Mouse (Mus musculus) skeletal muscle tissue, postnatal 0 days (tissue): ENCODE results near the gene Zfp865. TPM values are rescaled to one million over a fixed set of nuclear protein-coding genes. Genes with fewer than 3 reads are reported as not detected.

Source experiments
- polyA plus RNA-seq: library from polyadenylated mRNA; unstranded; fragments of >200 nt; fragmentation: Nextera tagmentation; extraction: Ambion mirVana; gene quantifications from 2 replicates; pipeline ENCODE4 v1.2.1, GENCODE M21; 2015

The Zfp865 gene
- polyA plus RNA-seq: 3.0 and 3.2 TPM in 2 replicates

GRCm38 (mm10) chr7:5020000-5020681, at the start of gene Zfp865, which contains the start of gene Ccdc106:
Gene Zfp865 (plus strand): TSS chr7:5020376.
Gene Ccdc106 (plus strand): TSS chr7:5020553.

DNA sequence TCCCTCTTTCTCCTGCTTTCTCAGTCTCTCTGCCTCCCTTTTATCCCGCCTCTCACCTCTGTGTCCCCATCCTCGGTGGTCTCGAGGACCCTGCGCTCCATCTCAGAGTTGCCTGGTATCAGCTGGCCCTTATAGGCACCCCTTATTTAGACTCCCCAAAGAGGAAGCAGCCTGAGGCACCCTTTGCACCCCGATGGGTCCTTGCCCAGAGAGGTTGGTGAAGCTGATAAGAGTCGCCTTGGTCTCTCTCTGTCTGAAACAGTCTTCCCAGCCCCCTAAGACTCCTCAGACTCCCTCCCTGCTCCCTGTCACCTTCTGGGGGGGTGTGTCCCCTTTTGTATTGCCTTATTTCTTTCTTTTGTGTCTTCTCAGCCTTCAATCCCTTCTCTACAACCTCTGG, 49.1 kb upstream of the Zfp865 start, which contains the start of gene Sbk3:
Gene Sbk3 (minus strand): TSS at position 101 of the 400 bp plus-strand sequence.

DNA sequence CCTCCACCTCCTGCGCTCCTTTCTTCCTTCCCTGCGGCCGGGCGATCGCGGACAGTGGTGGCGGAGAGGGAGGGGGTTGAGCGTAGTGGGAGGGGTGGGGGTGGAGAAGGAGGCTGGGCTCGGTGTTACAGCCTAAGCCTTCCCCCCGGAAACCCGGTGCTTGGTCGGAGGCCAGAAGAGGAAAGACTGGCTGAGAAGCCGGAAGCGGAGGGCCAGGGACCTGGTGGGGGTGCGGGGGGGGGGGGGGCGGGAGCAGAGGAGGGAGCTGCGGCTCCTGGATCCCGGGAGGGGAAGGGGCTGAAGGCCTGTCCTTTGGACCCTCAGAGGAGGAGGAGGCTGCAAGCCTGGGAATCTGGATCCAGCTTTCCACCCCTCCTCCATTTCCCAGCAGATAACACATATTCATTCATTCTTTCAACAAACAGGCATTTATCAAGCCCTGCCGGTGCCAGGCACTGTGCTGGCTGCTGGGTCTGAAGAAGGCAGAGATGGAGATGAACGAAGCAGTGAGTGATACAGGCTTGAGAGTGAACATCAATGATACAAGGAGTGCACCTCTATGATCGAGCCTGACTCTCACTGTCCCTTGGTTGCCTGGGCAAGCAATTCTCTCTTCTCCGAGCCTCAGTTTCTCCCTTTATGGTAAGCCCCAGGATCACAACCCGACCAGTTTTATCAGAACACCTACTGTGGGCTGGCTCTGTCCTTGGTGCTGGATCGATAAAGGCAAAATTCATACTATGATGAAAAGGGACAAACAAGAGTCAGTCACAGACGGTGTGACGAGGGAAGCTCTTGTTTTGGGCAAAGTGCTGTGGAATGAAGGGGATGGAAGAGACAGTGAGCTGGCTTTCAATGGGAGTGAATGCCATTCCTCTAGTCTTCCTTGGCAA, 23.9 kb upstream of the Zfp865 start, which contains the start of gene Zfp579:
Gene Zfp579 (minus strand): TSS at position 156 of the 893 bp plus-strand sequence.

GRCm38 (mm10) chr7:5014251-5015117, 5.7 kb upstream of the Zfp865 start, which contains the start of the genes Zfp524 and Fiz1:
Gene Zfp524 (plus strand): TSS chr7:5014415.
Gene Fiz1 (minus strand): TSS chr7:5014697.

GRCm38 (mm10) chr7:5015118-5016001, 4.8 kb upstream of the Zfp865 start, which contains the start of gene Gm44973:
Gene Gm44973 (plus strand): TSS chr7:5015496.

DNA sequence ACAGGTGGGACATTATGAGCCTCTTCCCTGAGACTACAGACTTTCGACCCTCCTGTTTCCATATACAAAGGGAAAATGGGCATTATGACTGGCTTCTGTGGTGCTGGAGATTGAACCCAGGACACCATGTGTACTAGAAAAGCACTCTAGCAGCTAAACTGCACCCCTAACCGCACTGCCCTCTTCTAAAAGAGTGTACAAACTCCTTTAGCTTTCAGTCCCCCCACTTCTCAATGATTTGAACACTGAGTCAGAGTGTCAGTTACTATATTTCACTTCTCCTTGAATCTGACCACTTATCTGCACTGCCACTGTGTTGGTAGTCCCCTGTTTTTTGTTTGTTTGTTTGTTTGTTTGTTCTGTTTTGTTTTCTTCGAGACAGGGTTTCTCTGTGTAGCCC, 13.6 kb downstream of the Zfp865 start, which contains the start of gene 4632433K11Rik:
Gene 4632433K11Rik (plus strand): TSS at position 301 of the 400 bp plus-strand sequence.

DNA sequence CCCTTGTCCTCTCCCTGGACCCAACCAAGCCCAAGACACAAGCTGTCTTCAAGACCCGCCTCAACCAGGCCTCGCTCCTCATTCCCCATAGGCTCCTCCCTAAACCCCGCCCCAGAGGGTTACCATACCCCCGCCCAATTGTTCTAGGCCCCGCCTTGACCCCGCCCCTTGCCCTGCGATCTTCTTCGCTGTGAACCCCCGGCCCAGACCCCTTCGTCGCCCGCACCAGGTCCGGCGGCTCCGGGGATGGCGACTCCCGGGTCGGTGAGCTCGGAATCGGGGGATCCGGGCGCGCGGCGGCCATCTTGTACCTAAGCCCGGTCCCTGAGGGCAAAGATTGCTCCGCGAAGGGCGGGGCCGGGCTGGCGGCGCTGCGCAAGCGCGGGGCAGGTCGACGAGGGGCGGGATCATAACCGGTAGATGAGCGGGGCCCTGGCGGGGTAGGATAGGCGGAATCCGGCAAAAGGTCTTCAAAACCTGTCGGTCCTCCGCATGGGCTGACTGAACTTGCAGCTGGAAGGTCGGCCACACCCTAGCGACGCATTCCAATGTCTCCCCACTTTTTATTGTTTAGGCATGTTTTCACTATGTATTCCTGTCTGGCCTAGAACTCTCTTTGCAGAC, 18.0 kb downstream of the Zfp865 start, which contains the start of gene Zfp784:
Gene Zfp784 (minus strand): TSS at position 338 of the 624 bp plus-strand sequence.

GRCm38 (mm10) chr7:5051193-5052192, 31.3 kb downstream of the Zfp865 start, which contains the start of gene Zfp580:
Gene Zfp580 (plus strand): TSS chr7:5051538.

GRCm38 (mm10) chr7:5061774-5062359, 41.7 kb downstream of the Zfp865 start, which contains the start of gene U2af2:
Gene U2af2 (plus strand): TSS chr7:5062143.

DNA sequence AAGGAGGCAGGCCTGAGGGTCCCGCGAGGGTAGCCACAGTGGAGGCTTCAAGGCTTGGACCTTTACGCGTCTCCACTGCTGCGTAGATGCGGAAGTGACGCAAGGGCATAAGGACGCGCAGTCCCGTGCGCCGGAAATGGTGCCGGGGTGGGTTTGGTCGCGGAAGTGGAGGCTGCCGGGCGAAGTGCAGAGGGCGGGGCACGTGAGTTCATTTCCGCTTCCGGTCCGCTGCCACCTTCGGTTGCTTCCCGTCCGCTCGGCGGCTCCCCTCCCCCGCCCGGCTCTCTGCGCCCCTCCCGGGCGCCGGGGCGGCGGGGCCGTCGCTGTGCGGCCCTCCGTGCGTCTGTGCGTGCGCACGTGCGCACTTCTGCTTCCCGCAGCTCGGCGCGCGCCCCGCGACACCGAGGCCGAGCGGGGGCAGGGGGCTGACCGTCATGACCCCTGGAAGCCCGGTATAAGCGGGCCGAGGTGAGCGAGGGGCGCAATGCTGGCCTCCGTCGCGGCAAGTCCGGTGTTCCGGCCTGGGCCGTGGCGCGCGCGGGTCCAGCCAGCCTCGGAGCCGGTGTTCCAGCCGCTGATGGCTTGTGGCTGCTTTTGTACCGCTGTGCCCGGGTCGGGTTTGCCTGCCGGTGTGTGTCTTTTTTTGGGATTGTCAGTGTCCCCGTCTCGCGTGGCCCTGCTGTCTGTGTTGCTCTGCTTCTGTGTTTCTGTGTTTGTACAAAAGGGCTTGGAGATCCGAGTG, 60.0 kb downstream of the Zfp865 start, which contains the start of gene Epn1:
Gene Epn1 (plus strand): TSS at position 226 of the 742 bp plus-strand sequence.

Other genes with a start within 250 kb of the Zfp865 start
- not detected in 2 replicates for gene Fam71e2, start 249.1 kb upstream of the Zfp865 start, polyA plus RNA-seq
- 0.09 TPM in 1 of 2 replicates, not detected in the other for gene Il11, start 237.5 kb upstream of the Zfp865 start, polyA plus RNA-seq
- not detected in 2 replicates for gene Tmem190, start 237.4 kb upstream of the Zfp865 start, polyA plus RNA-seq
- gene Tmem238, start 230.7 kb upstream of the Zfp865 start, polyA plus RNA-seq: 8.2 and 8.9 TPM in 2 replicates
- 262 and 278 TPM in 2 replicates for gene Rpl28, start 227.5 kb upstream of the Zfp865 start, polyA plus RNA-seq
- gene Ube2s, start 207.8 kb upstream of the Zfp865 start, polyA plus RNA-seq: 106 and 115 TPM in 2 replicates
- not detected in 2 replicates for gene Shisa7, start 175.7 kb upstream of the Zfp865 start, polyA plus RNA-seq
- 3.2 and 8.0 TPM in 2 replicates for gene Isoc2b, start 150.1 kb upstream of the Zfp865 start, polyA plus RNA-seq
- 0.87 and 1.4 TPM in 2 replicates for gene Isoc2a, start 143.2 kb upstream of the Zfp865 start, polyA plus RNA-seq
- gene Gm36210, start 113.9 kb upstream of the Zfp865 start, polyA plus RNA-seq: 0.10 TPM in 1 of 2 replicates, not detected in the other
- 1.8 and 2.0 TPM in 2 replicates for gene Zfp628, start 105.2 kb upstream of the Zfp865 start, polyA plus RNA-seq
- gene Nat14, start 98.3 kb upstream of the Zfp865 start, polyA plus RNA-seq: 0.66 and 1.3 TPM in 2 replicates
- gene Ssc5d, start 94.6 kb upstream of the Zfp865 start, polyA plus RNA-seq: 8.7 and 10.2 TPM in 2 replicates
- 6.5 and 8.4 TPM in 2 replicates for gene Sbk2, start 56.0 kb upstream of the Zfp865 start, polyA plus RNA-seq
- not detected in 2 replicates for gene Sbk3, start 49.2 kb upstream of the Zfp865 start, polyA plus RNA-seq
- 9.2 and 12.0 TPM in 2 replicates for gene Zfp579, start 24.2 kb upstream of the Zfp865 start, polyA plus RNA-seq
- gene Zfp524, start 6.0 kb upstream of the Zfp865 start, polyA plus RNA-seq: 14.0 and 16.9 TPM in 2 replicates
- 16.4 and 17.7 TPM in 2 replicates for gene Fiz1, start 5.7 kb upstream of the Zfp865 start, polyA plus RNA-seq
- 0.17 and 1.3 TPM in 2 replicates for gene Gm44973, start 4.9 kb upstream of the Zfp865 start, polyA plus RNA-seq
- 0.22 and 1.5 TPM in 2 replicates for gene Ccdc106, start 177 bp downstream of the Zfp865 start, polyA plus RNA-seq
- not detected in 2 replicates for gene 4632433K11Rik, start 13.7 kb downstream of the Zfp865 start, polyA plus RNA-seq
- 6.2 and 7.1 TPM in 2 replicates for gene Zfp784, start 18.1 kb downstream of the Zfp865 start, polyA plus RNA-seq
- gene Zfp580, start 31.2 kb downstream of the Zfp865 start, polyA plus RNA-seq: 15.9 and 17.3 TPM in 2 replicates
- 37.4 and 39.9 TPM in 2 replicates for gene U2af2, start 41.8 kb downstream of the Zfp865 start, polyA plus RNA-seq
- gene Epn1, start 59.9 kb downstream of the Zfp865 start, polyA plus RNA-seq: 37.1 and 45.9 TPM in 2 replicates
- gene Rfpl4, start 96.6 kb downstream of the Zfp865 start, polyA plus RNA-seq: not detected in 2 replicates
- gene Rasl2-9, start 105.6 kb downstream of the Zfp865 start, polyA plus RNA-seq: 1.1 and 1.8 TPM in 2 replicates
- gene Vmn1r55, start 129.3 kb downstream of the Zfp865 start, polyA plus RNA-seq: not detected in 2 replicates
- gene Vmn1r56, start 176.4 kb downstream of the Zfp865 start, polyA plus RNA-seq: not detected in 2 replicates
- not detected in 2 replicates for gene Vmn1r57, start 198.1 kb downstream of the Zfp865 start, polyA plus RNA-seq